Mouse (Mus musculus) olfactory bulb, adult 2 months (tissue): ENCODE results near the gene Hormad1. TPM values are rescaled to one million over a fixed set of nuclear protein-coding genes. Genes with fewer than 3 reads are reported as not detected.

Source experiments
- H3K27ac ChIP-seq: fragments of 200-500 bp; 2 replicates; pipeline ENCODE4 v1.5.1; 2012; ENCODE audit warnings: low read depth, low read length; ENCODE audit not compliant: insufficient read depth
- H3K4me1 ChIP-seq: fragments of 200-500 bp; 2 replicates; pipeline ENCODE4 v1.6.1; 2012; ENCODE audit warnings: low read length; ENCODE audit not compliant: control insufficient read depth, insufficient read depth
- H3K4me3 ChIP-seq: fragments of 200-500 bp; 2 replicates; pipeline ENCODE4 v1.5.1; 2012; ENCODE audit warnings: mild to moderate bottlenecking, low read depth, low read length, moderate library complexity; ENCODE audit not compliant: insufficient read depth
- CTCF ChIP-seq: fragments of 200-500 bp; IDR thresholded peaks from 2 replicates; pipeline ENCODE4 v1.5.1; 2012; ENCODE audit warnings: low read depth, mild to moderate bottlenecking, low read length, moderate library complexity; ENCODE audit not compliant: insufficient read depth
- POLR2A ChIP-seq: fragments of 200-500 bp; IDR thresholded peaks from 2 replicates; pipeline ENCODE4 v1.6.1; 2012; ENCODE audit warnings: mild to moderate bottlenecking, low read depth, low read length, moderate library complexity; ENCODE audit not compliant: insufficient read depth
- WGBS: fragments of 180-500 bp; shearing (Covaris S2); methylation state at CpG from one replicate; pipeline ENCODE4 v1.1.7; 2018; 5-methylcytosine and 5-hydroxymethylcytosine counted together
- polyA plus RNA-seq: library from polyadenylated mRNA; stranded (reverse); fragments of >200 nt; gene quantifications from 2 replicates; pipeline ENCODE4 v1.2.4, GENCODE M21; 2012; ENCODE audit warnings: low replicate concordance; ENCODE audit not compliant: missing spikeins, insufficient read depth, insufficient read length

Gene Hormad1
- polyA plus RNA-seq, 1 experiment, result not detected

DNA sequence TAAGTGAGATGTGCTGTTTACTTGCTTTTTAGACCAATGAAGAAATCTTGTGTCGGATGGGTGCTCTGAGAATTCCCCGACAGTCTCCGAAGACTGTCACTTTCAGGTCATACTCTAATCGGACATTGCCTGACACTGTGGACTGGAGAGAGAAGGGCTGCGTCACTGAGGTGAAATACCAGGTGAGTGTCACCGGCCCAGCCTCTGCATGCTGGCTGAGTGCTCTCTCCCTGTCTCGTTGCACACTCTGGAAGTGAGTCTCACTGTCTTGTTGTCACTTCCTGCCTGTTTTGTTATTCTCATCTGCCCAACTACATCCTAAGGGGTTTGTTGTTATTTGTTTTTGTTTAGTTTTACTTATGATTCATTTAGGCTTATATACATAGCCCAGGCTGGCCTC lies 16.5 kb upstream of the Hormad1 start:
- Histone ChIP-seq H3K27ac (no peak overlapping the region), H3K4me1 (no peaks in the 10 kb centered on the region), H3K4me3 (no peak overlapping the region)
- TF ChIP-seq POLR2A, result no peak
- no peak for TF ChIP-seq CTCF
- WGBS, result 77% methylated on average over 7 of the region's 7 CpGs

DNA sequence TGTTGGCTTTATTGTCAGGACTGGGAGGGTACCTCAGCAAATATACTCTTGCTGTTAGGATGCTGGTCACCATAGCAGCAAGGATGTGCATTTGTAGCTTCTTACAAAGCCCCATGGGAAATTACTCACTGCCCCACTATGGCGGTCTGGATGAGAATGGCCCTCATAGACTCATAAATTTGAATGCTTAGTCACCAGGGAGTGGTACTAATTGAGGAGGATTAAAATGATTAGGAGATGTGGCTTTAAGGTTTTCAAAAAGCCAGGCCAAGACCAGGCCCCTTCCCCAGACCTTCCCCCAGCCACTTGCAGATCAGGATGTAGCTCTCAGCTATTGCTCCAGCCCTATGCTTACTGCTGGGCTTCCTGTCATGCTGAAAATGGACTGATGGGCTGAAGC lies 9.3 kb upstream of the Hormad1 start:
- no peaks in the 10 kb centered on the region for H3K4me1 ChIP-seq
- WGBS, result 64% methylated on average over 1 of the region's 1 CpGs
- no peak overlapping the region for H3K4me3 ChIP-seq
- TF ChIP-seq POLR2A, result no peak
- no peak for TF ChIP-seq CTCF
- H3K27ac ChIP-seq, result no peak overlapping the region

DNA sequence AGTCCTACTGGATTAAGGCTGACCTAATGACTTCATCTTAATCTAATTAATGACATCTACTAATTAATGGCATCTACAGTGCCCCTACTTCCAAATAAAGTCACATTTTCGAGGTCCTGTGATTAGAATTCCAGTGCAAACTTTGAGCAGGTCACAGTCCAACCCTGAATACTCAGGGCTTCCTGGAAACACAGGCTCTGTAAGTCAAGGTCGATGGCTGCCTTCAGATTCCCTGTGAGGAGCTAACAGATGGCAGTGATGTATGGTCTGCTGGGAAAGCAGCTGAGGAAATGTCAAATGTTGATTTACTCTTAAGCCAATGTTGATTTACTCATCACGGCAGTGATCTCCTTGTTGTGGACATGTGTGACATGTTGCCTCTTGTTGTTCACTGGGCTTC lies 5.5 kb upstream of the Hormad1 start:
- no peaks in the 10 kb centered on the region for H3K4me1 ChIP-seq
- no peak overlapping the region for H3K27ac ChIP-seq
- WGBS, result 77% methylated on average over 3 of the region's 3 CpGs
- no peak overlapping the region for H3K4me3 ChIP-seq
- TF ChIP-seq POLR2A, result no peak
- no peak for TF ChIP-seq CTCF

DNA sequence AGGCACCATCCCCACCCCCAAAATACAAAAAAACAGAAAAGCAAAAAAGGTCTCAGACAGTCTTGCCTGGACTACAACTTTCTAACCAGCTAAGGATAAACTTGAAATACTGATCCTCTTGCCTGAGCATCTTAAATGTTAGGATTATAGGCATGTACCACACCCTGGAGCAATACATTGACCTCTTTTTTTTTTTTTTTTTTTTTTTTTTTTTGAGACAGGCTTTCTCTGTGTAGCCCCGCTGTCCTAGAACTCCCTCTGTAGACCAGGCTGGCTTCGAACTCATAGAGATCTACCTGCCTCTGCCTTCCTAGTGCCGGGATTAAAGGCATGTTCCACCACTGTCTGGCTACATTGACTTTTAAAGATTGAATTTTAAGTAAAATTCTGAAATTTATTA lies 1.3 kb downstream of the Hormad1 start:
- WGBS, result 90% methylated on average over 3 of the region's 3 CpGs
- no peaks in the 10 kb centered on the region for H3K4me1 ChIP-seq
- no peak overlapping the region for H3K27ac ChIP-seq
- H3K4me3 ChIP-seq, result no peak overlapping the region
- TF ChIP-seq CTCF (no peak), POLR2A (no peak)

DNA sequence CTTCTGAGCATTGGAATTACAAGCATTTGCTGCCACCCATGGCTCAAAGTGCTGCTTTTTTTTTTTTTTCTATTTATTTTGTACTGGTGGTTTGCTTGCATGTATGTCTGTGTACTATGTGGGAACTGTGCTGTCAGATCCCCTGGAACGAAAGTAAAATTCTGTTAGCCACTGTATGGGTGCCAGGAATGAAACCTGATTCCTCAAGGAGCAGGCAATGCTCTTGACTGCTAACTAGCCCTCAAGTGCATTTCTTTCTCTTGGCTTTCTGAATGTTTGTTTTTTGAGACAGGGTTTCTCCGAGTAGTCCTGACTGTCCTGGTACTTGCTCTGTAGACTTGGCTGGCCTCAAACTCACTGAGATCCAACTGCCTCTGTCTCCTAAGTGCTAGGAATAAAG lies 2.3 kb downstream of the Hormad1 start:
- no peaks in the 10 kb centered on the region for H3K4me1 ChIP-seq
- H3K27ac ChIP-seq, result no peak overlapping the region
- TF ChIP-seq POLR2A (no peak), CTCF (no peak)
- 55% methylated on average over 2 of the region's 2 CpGs for WGBS
- no peak overlapping the region for H3K4me3 ChIP-seq

DNA sequence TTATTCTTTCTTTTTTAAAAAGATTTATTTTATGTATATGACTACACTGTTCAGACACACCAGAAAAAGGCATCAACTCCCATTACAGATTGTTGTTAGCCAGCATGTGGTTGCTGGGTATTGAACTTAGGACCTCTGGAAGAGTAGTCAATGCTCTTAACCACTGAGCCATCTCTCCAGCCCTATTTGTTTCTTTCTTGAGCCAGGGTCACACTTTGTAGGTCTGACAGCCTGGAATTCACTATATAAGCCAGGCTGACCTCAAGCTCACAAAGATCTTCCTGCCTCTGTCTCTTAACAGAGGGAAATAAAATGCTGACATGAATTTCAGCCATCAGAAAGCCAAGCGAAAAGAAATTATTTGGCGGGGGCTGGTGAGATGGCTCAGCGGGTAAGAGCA lies 10.1 kb downstream of the Hormad1 start:
- Histone ChIP-seq H3K4me3 (no peak overlapping the region), H3K27ac (no peak overlapping the region), H3K4me1 (no peaks in the 10 kb centered on the region)
- WGBS, result 90% methylated on average over 3 of the region's 3 CpGs
- TF ChIP-seq POLR2A, result no peak

DNA sequence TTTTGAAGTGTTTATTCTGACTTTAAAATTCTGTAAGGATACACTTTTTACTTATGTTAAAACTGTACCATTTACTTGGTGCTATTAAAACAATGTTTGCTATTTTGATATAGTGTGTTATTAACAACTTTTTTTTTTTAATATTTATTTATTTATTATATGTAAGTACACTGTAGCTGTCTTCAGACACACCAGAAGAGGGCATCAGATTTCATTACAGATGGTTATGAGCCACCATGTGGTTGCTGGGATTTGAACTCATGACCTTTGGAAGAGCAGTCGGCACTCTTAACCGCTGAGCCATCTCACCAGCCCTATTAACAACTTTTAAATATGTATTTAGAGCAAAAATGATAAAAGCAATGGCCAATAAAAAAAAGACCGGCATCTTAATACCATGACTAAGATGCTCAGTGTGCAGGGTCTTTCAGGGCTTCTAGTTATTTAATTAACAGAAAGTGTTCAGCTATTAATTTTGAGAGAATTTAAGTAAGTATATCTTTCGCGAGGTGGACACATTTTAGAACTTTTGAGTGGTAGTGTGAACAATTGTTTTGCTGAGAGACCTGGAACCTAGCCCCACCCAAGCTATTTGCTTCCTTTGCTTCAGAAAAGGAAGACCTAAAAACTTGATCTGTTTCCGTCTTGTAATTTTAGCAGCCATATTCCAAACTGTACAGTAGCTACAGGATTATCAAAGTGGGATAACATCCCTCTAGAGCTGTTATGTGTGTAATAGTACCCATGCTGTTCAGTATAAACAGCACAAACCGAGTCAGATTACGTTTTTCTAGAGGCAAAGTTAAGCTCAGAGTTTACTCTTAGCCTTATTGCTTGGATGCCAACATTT lies 28.5 kb downstream of the Hormad1 start:
- Histone ChIP-seq H3K4me1 (no peaks in the 10 kb centered on the region), H3K4me3 (no peak overlapping the region), H3K27ac (no peak overlapping the region)
- 48% methylated on average over 8 of the region's 8 CpGs for WGBS
- TF ChIP-seq POLR2A (no peak), CTCF (no peak)

DNA sequence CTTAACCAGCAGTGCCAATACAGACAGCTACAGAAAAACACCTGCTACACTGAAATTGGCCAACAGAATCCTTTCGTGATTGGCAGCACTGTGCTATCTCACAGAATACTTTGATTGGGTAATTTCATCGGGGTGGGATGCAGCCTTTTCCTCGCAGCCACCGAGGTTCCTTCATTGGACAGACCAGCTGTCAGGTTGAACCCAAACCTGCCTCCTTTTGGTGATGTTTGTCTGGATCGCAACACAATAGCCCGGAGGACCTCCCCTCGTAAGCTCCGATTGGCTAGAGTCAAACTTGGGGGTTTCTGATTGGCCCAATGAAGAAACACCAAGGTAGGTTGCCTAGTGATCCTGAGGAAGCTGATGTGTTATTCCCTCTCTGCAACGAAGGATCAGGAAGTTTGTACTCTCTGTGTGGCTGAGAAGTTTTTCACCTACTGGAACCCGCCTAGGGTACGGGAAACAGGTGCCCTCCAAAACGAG lies 29.2 kb downstream of the Hormad1 start, which contains the start of gene Golph3l:
Golph3l (plus strand) TSS at position 331 of the 483 bp plus-strand sequence.
- 0% methylated on average over 12 of the region's 12 CpGs for WGBS
- peak within 1 kb of the TSS; percentile 85 for H3K4me3 ChIP-seq
- TF ChIP-seq CTCF, result no peak
- no peak for TF ChIP-seq POLR2A
- no peaks in the 10 kb centered on the region for H3K4me1 ChIP-seq
- H3K27ac ChIP-seq, result no peak within 1 kb of the TSS

DNA sequence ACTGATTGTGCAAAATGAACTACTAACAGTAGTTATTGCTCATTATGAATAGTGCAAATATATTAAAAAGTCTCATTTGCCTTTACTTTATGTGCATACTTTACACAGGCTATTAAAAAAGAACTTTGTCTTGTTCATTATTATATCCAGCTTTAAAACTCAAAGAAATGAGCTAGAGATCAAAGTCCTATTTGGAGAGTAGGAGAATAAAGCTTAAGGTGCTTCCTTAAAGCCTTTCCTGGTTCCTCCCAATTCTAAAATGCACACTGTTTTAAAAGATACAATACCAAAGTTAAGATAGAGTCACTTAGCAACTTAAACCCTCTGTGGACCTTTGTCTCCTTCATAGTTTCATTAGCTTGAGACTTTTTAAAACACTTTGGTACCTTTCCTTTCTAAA lies 39.3 kb downstream of the Hormad1 start:
- TF ChIP-seq POLR2A, result no peak
- TF ChIP-seq CTCF, result no peak
- Histone ChIP-seq H3K27ac (no peak overlapping the region), H3K4me1 (no peaks in the 10 kb centered on the region), H3K4me3 (no peak overlapping the region)
